Mouse (Mus musculus): ENCODE data around the gene Myh6.

Gene Myh6

GRCm38 (mm10) chr14:54929801-54930200 lies 36.9 kb downstream of the Myh6 start:
- no peak for DNase-seq

- no peak for DNase-seq
Observed at GRCm38 (mm10) chr14:54927296-54927695, 39.4 kb downstream of the Myh6 start.

- no peak for DNase-seq
Observed at GRCm38 (mm10) chr14:54926401-54927158, 40.1 kb downstream of the Myh6 start.

GRCm38 (mm10) chr14:54925349-54926342 lies 41.1 kb downstream of the Myh6 start, which contains the start of gene Efs:
Gene Efs, minus strand, starts transcription at chr14:54926126.
- peak; percentile 35 for DNase-seq

GRCm38 (mm10) chr14:54924641-54925348 lies 41.9 kb downstream of the Myh6 start:
- no peak for DNase-seq

- no peak for DNase-seq
Observed at GRCm38 (mm10) chr14:54920076-54920685, 46.5 kb downstream of the Myh6 start.

GRCm38 (mm10) chr14:54913343-54913742 lies 53.4 kb downstream of the Myh6 start:
- no peak for DNase-seq

GRCm38 (mm10) chr14:54912886-54913285 lies 53.8 kb downstream of the Myh6 start, which contains the start of gene Slc22a17:
Gene Slc22a17, minus strand, starts transcription at chr14:54913132.
- DNase-seq = peak; percentile 77

GRCm38 (mm10) chr14:54912109-54912850 lies 54.4 kb downstream of the Myh6 start:
- DNase-seq = peak; percentile 43

GRCm38 (mm10) chr14:54908682-54909081 lies 58.0 kb downstream of the Myh6 start:
- no peak for DNase-seq

- no peak for DNase-seq
Observed at GRCm38 (mm10) chr14:54903641-54904040, 63.1 kb downstream of the Myh6 start.

GRCm38 (mm10) chr14:54900383-54900782 lies 66.3 kb downstream of the Myh6 start:
- DNase-seq = peak; percentile 52

- DNase-seq = no peak
Observed at GRCm38 (mm10) chr14:54897445-54897844, 69.3 kb downstream of the Myh6 start.

- DNase-seq = no peak
Observed at GRCm38 (mm10) chr14:54894296-54895151, 72.2 kb downstream of the Myh6 start.

GRCm38 (mm10) chr14:54893651-54894181 lies 73.0 kb downstream of the Myh6 start:
- peak; percentile 98 for DNase-seq

- no peak for DNase-seq
Observed at GRCm38 (mm10) chr14:54892200-54892599, 74.5 kb downstream of the Myh6 start, which contains the start of gene Pabpn1. Gene Pabpn1, plus strand, starts transcription at chr14:54892500.

All from cerebellum, adult 11 months (tissue).